Mouse (Mus musculus): ENCODE measurements around the gene Ms4a6d. TPM values are rescaled to one million over a fixed set of nuclear protein-coding genes. Genes with fewer than 3 reads are reported as not detected.
"Not testable (repeated sequence)": the region's sequence is repeated elsewhere in the genome, so short reads cannot be mapped to it uniquely, and the experiment has no call there.

Gene Ms4a6d
- total and polyA plus RNA-seq, 2 experiments from 2014 or later: 3.0 to 14.0 TPM

DNA sequence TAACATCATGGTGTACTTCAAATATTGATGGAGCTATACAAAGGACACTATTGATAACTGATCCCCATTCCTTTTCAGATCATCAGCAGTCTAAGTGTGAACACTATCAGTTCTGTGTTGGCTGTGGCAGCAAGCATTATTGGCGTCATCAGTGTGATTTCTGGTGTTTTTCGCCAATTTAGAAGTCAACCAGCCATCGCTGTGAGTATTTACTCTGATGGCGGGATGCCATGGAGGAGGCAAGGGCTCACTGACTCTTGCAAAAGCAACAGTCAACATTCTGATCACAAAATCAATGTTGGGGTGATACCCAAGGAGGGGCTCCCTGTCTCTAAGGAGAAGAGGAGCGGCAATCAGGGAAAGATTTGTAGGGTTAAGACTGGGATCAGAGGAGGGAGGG is 49.9 kb downstream of the Ms4a6d start:
- no peaks in the 10 kb centered on the region for H3K36me3 ChIP-seq (replicated peaks; ENCODE audit: control insufficient read depth, insufficient read depth, low read length)
- no peak for ATAC-seq (ENCODE audit: insufficient read depth, low read depth)
- H3K4me2 ChIP-seq (ENCODE audit: low read depth, low read length): no peak overlapping the region
- no peak for DNase-seq (ENCODE audit: low spot score)
- WGBS: 78% methylated on average over 5 of the region's 5 CpGs
- H3K4me1 ChIP-seq (ENCODE audit: control insufficient read depth, insufficient read depth): no peaks in the 10 kb centered on the region
- no peak overlapping the region for H3K27ac ChIP-seq (ENCODE audit: low read depth)
- no peaks in the 10 kb centered on the region for H3K27me3 ChIP-seq (ENCODE audit: control insufficient read depth, insufficient read depth, low read length)
- TF ChIP-seq EP300 (IDR thresholded peaks at IDR 0.05; ENCODE audit: low read depth): no peak
- TF ChIP-seq CTCF (IDR thresholded peaks at IDR 0.05; ENCODE audit: low read depth): no peak
- H3K4me3 ChIP-seq (ENCODE audit: low read depth, low read length): no peak overlapping the region
- no peak overlapping the region for H3K9ac ChIP-seq (replicated peaks; ENCODE audit: low read depth, low read length)
- no peaks in the 10 kb centered on the region for H3K9me3 ChIP-seq (replicated peaks; ENCODE audit: control insufficient read depth, low read length)

- Histone ChIP-seq H3K4me1 (ENCODE audit: control insufficient read depth, insufficient read depth) (no peaks in the 10 kb centered on the region), H3K9me3 (replicated peaks; ENCODE audit: control insufficient read depth, low read length) (no peaks in the 10 kb centered on the region), H3K36me3 (replicated peaks; ENCODE audit: control insufficient read depth, insufficient read depth, low read length) (no peaks in the 10 kb centered on the region), H3K4me3 (ENCODE audit: low read depth, low read length) (no peak overlapping the region), H3K27ac (ENCODE audit: low read depth) (no peak overlapping the region), H3K4me2 (ENCODE audit: low read depth, low read length) (no peak overlapping the region), H3K27me3 (ENCODE audit: control insufficient read depth, insufficient read depth, low read length) (no peaks in the 10 kb centered on the region), H3K9ac (replicated peaks; ENCODE audit: low read depth, low read length) (no peak overlapping the region)
- no peak for TF ChIP-seq EP300 (IDR thresholded peaks at IDR 0.05; ENCODE audit: low read depth)
- no peak for TF ChIP-seq CTCF (IDR thresholded peaks at IDR 0.05; ENCODE audit: low read depth)
- DNase-seq (ENCODE audit: low spot score) (no peak), ATAC-seq (ENCODE audit: insufficient read depth, low read depth) (no peak)
These were observed 56.7 kb downstream of the Ms4a6d start for GRCm38 (mm10) chr19:11547911-11548310.

- 68% methylated on average over 2 of the region's 2 CpGs for WGBS
- not testable (repeated sequence) for ATAC-seq (ENCODE audit: insufficient read depth, low read depth); H3K4me3 ChIP-seq (ENCODE audit: low read depth, low read length); H3K27me3 ChIP-seq (ENCODE audit: control insufficient read depth, insufficient read depth, low read length); H3K9ac ChIP-seq (replicated peaks; ENCODE audit: low read depth, low read length); H3K27ac ChIP-seq (ENCODE audit: low read depth); H3K36me3 ChIP-seq (replicated peaks; ENCODE audit: control insufficient read depth, insufficient read depth, low read length); H3K9me3 ChIP-seq (replicated peaks; ENCODE audit: control insufficient read depth, low read length); H3K4me2 ChIP-seq (ENCODE audit: low read depth, low read length); DNase-seq (ENCODE audit: low spot score); H3K4me1 ChIP-seq (ENCODE audit: control insufficient read depth, insufficient read depth)
These were observed 60.3 kb downstream of the Ms4a6d start for GRCm38 (mm10) chr19:11544383-11544782.

- not testable (repeated sequence) for H3K9ac ChIP-seq (replicated peaks; ENCODE audit: low read depth, low read length); DNase-seq (ENCODE audit: low spot score)
These were observed 64.4 kb downstream of the Ms4a6d start for GRCm38 (mm10) chr19:11540166-11540821.

GRCm38 (mm10) chr19:11537336-11537735 is 67.3 kb downstream of the Ms4a6d start:
- Histone ChIP-seq H3K27me3 (ENCODE audit: control insufficient read depth, insufficient read depth, low read length) (no peaks in the 10 kb centered on the region), H3K36me3 (replicated peaks; ENCODE audit: control insufficient read depth, insufficient read depth, low read length) (no peaks in the 10 kb centered on the region), H3K27ac (ENCODE audit: low read depth) (no peak overlapping the region), H3K9ac (replicated peaks; ENCODE audit: low read depth, low read length) (no peak overlapping the region), H3K4me2 (ENCODE audit: low read depth, low read length) (no peak overlapping the region), H3K4me3 (ENCODE audit: low read depth, low read length) (no peak overlapping the region), H3K9me3 (replicated peaks; ENCODE audit: control insufficient read depth, low read length) (no peaks in the 10 kb centered on the region), H3K4me1 (ENCODE audit: control insufficient read depth, insufficient read depth) (no peaks in the 10 kb centered on the region)
- DNase-seq (ENCODE audit: low spot score) (no peak), ATAC-seq (ENCODE audit: insufficient read depth, low read depth) (no peak)
- WGBS: 30% methylated on average over 2 of the region's 2 CpGs
- TF ChIP-seq CTCF (IDR thresholded peaks at IDR 0.05; ENCODE audit: low read depth): no peak
- no peak for TF ChIP-seq EP300 (IDR thresholded peaks at IDR 0.05; ENCODE audit: low read depth)

More at GRCm38 (mm10) chr19:11540166-11540821, 64.4 kb downstream of the Ms4a6d start:
- H3K4me2 ChIP-seq (ENCODE audit: low read depth, low read length); H3K27ac ChIP-seq (ENCODE audit: low read depth); H3K4me3 ChIP-seq (ENCODE audit: low read depth, low read length); H3K9me3 ChIP-seq (replicated peaks; ENCODE audit: control insufficient read depth, low read length); H3K36me3 ChIP-seq (replicated peaks; ENCODE audit: control insufficient read depth, insufficient read depth, low read length); H3K27me3 ChIP-seq (ENCODE audit: control insufficient read depth, insufficient read depth, low read length); ATAC-seq (ENCODE audit: insufficient read depth, low read depth); H3K4me1 ChIP-seq (ENCODE audit: control insufficient read depth, insufficient read depth): not testable (repeated sequence)
- whole genome bisulfite sequencing: 75% methylated on average over 1 of the region's 1 CpGs

Other genes starting within 250 kb of the Ms4a6d start
- 3.4 TPM in 1 of 2 replicates, not detected in the other for gene Ms4a4a, start 229.3 kb downstream of the Ms4a6d start, total RNA-seq (2014; rRNA removed; ENCODE audit: low replicate concordance)
- 3.2 and 3.7 TPM in 2 replicates for gene Ms4a4a, start 229.3 kb downstream of the Ms4a6d start, polyA plus RNA-seq (2015; fragmentation: Nextera tagmentation; extraction: Ambion mirVana)
- gene Ms4a4c, start 200.1 kb downstream of the Ms4a6d start, total RNA-seq (2014; rRNA removed; ENCODE audit: low replicate concordance): 0.46 TPM in 1 of 2 replicates, not detected in the other
- 0.65 and 0.94 TPM in 2 replicates for gene Ms4a4c, start 200.1 kb downstream of the Ms4a6d start, polyA plus RNA-seq (2015; fragmentation: Nextera tagmentation; extraction: Ambion mirVana)
- gene Ms4a4b, start 161.3 kb downstream of the Ms4a6d start, total RNA-seq (2014; rRNA removed; ENCODE audit: low replicate concordance): 0.19 TPM in 1 of 2 replicates, not detected in the other
- gene Ms4a4b, start 161.3 kb downstream of the Ms4a6d start, polyA plus RNA-seq (2015; fragmentation: Nextera tagmentation; extraction: Ambion mirVana): 0.23 and 0.30 TPM in 2 replicates
- gene Ms4a6c, start 135.5 kb downstream of the Ms4a6d start, total RNA-seq (2014; rRNA removed; ENCODE audit: low replicate concordance): 1.4 and 14.5 TPM in 2 replicates
- 4.0 and 4.1 TPM in 2 replicates for gene Ms4a6c, start 135.5 kb downstream of the Ms4a6d start, polyA plus RNA-seq (2015; fragmentation: Nextera tagmentation; extraction: Ambion mirVana)
- not detected in 2 replicates for gene Gm8369, start 118.9 kb downstream of the Ms4a6d start, total RNA-seq (2014; rRNA removed; ENCODE audit: low replicate concordance)
- gene Gm8369, start 118.9 kb downstream of the Ms4a6d start, polyA plus RNA-seq (2015; fragmentation: Nextera tagmentation; extraction: Ambion mirVana): 0.08 TPM in 1 of 2 replicates, not detected in the other
- 3.5 and 15.3 TPM in 2 replicates for gene Ms4a6b, start 88.3 kb downstream of the Ms4a6d start, total RNA-seq (2014; rRNA removed; ENCODE audit: low replicate concordance)
- 2.5 and 2.8 TPM in 2 replicates for gene Ms4a6b, start 88.3 kb downstream of the Ms4a6d start, polyA plus RNA-seq (2015; fragmentation: Nextera tagmentation; extraction: Ambion mirVana)
- 1.1 and 1.8 TPM in 2 replicates for gene Ms4a4d, start 68.0 kb downstream of the Ms4a6d start, total RNA-seq (2014; rRNA removed; ENCODE audit: low replicate concordance)
- gene Ms4a4d, start 68.0 kb downstream of the Ms4a6d start, polyA plus RNA-seq (2015; fragmentation: Nextera tagmentation; extraction: Ambion mirVana): 2.8 and 3.4 TPM in 2 replicates
- gene Ms4a2, start 18.9 kb upstream of the Ms4a6d start, total RNA-seq (2014; rRNA removed; ENCODE audit: low replicate concordance): not detected in 2 replicates
- gene Ms4a2, start 18.9 kb upstream of the Ms4a6d start, polyA plus RNA-seq (2015; fragmentation: Nextera tagmentation; extraction: Ambion mirVana): 0.15 and 0.18 TPM in 2 replicates
- 2.7 TPM in 1 of 2 replicates, not detected in the other for gene Ms4a3, start 36.0 kb upstream of the Ms4a6d start, total RNA-seq (2014; rRNA removed; ENCODE audit: low replicate concordance)
- not detected in 2 replicates for gene Ms4a3, start 36.0 kb upstream of the Ms4a6d start, polyA plus RNA-seq (2015; fragmentation: Nextera tagmentation; extraction: Ambion mirVana)
- gene Oosp2, start 55.7 kb upstream of the Ms4a6d start, total RNA-seq (2014; rRNA removed; ENCODE audit: low replicate concordance): not detected in 2 replicates
- gene Oosp2, start 55.7 kb upstream of the Ms4a6d start, polyA plus RNA-seq (2015; fragmentation: Nextera tagmentation; extraction: Ambion mirVana): not detected in 2 replicates
- not detected in 2 replicates for gene Oosp1, start 86.3 kb upstream of the Ms4a6d start, total RNA-seq (2014; rRNA removed; ENCODE audit: low replicate concordance)
- not detected in 2 replicates for gene Oosp1, start 86.3 kb upstream of the Ms4a6d start, polyA plus RNA-seq (2015; fragmentation: Nextera tagmentation; extraction: Ambion mirVana)
- not detected in 2 replicates for gene Oosp3, start 92.2 kb upstream of the Ms4a6d start, total RNA-seq (2014; rRNA removed; ENCODE audit: low replicate concordance)
- gene Oosp3, start 92.2 kb upstream of the Ms4a6d start, polyA plus RNA-seq (2015; fragmentation: Nextera tagmentation; extraction: Ambion mirVana): not detected in 2 replicates
- not detected in 2 replicates for gene Gif, start 142.7 kb upstream of the Ms4a6d start, total RNA-seq (2014; rRNA removed; ENCODE audit: low replicate concordance)
- gene Gif, start 142.7 kb upstream of the Ms4a6d start, polyA plus RNA-seq (2015; fragmentation: Nextera tagmentation; extraction: Ambion mirVana): not detected in 2 replicates
- 32.2 and 49.9 TPM in 2 replicates for gene Mrpl16, start 165.5 kb upstream of the Ms4a6d start, total RNA-seq (2014; rRNA removed; ENCODE audit: low replicate concordance)
- gene Mrpl16, start 165.5 kb upstream of the Ms4a6d start, polyA plus RNA-seq (2015; fragmentation: Nextera tagmentation; extraction: Ambion mirVana): 97.6 and 99.1 TPM in 2 replicates
- 8.0 and 10.6 TPM in 2 replicates for gene Stx3, start 214.6 kb upstream of the Ms4a6d start, total RNA-seq (2014; rRNA removed; ENCODE audit: low replicate concordance)
- 6.0 and 6.3 TPM in 2 replicates for gene Stx3, start 214.6 kb upstream of the Ms4a6d start, polyA plus RNA-seq (2015; fragmentation: Nextera tagmentation; extraction: Ambion mirVana)
- not detected in 2 replicates for gene Olfr1417, start 234.4 kb upstream of the Ms4a6d start, total RNA-seq (2014; rRNA removed; ENCODE audit: low replicate concordance)
- not detected in 2 replicates for gene Olfr1417, start 234.4 kb upstream of the Ms4a6d start, polyA plus RNA-seq (2015; fragmentation: Nextera tagmentation; extraction: Ambion mirVana)

Measured in heart, postnatal 0 days (tissue).